Mouse (Mus musculus): ENCODE data around the gene Igfbp4. TPM values are rescaled to one million over a fixed set of nuclear protein-coding genes. Genes with fewer than 3 reads are reported as not detected.

Igfbp4 gene
- polyA plus RNA-seq, 1 experiment from 2014 or later: 330 TPM

GRCm38 (mm10) chr11:99102575-99103270 is 61.7 kb downstream of the Igfbp4 start:
- Histone ChIP-seq H3K36me3 (no peaks in the 10 kb centered on the region), H3K27me3 (replicated peaks) (no peaks in the 10 kb centered on the region), H3K9me3 (no peaks in the 10 kb centered on the region), H3K4me2 (replicated peaks) (no peak overlapping the region), H3K4me1 (peaks cover 10% of the 10 kb centered on the region), H3K9ac (no peak overlapping the region), H3K27ac (no peak overlapping the region), H3K4me3 (no peak overlapping the region)
- WGBS: 89% methylated on average over 9 of the region's 9 CpGs
- no peak for ATAC-seq (ENCODE audit: low FRiP score, low read depth)

Other genes with a start within 250 kb of the Igfbp4 start
- 37.0 and 40.8 TPM in 2 replicates for gene Msl1, start 245.7 kb upstream of the Igfbp4 start, polyA plus RNA-seq (2016; fragmentation: Nextera tagmentation; extraction: Ambion mirVana)
- gene Casc3, start 236.3 kb upstream of the Igfbp4 start, polyA plus RNA-seq (2016; fragmentation: Nextera tagmentation; extraction: Ambion mirVana): 65.1 and 68.5 TPM in 2 replicates
- gene Rapgefl1, start 204.5 kb upstream of the Igfbp4 start, polyA plus RNA-seq (2016; fragmentation: Nextera tagmentation; extraction: Ambion mirVana): 4.4 and 4.7 TPM in 2 replicates
- 4.2 and 5.4 TPM in 2 replicates for gene Wipf2, start 177.6 kb upstream of the Igfbp4 start, polyA plus RNA-seq (2016; fragmentation: Nextera tagmentation; extraction: Ambion mirVana)
- 18.4 and 19.2 TPM in 2 replicates for gene Cdc6, start 133.4 kb upstream of the Igfbp4 start, polyA plus RNA-seq (2016; fragmentation: Nextera tagmentation; extraction: Ambion mirVana)
- gene Rara, start 113.4 kb upstream of the Igfbp4 start, polyA plus RNA-seq (2016; fragmentation: Nextera tagmentation; extraction: Ambion mirVana): 51.1 and 52.5 TPM in 2 replicates
- 1.8 and 2.0 TPM in 2 replicates for gene Gjd3, start 58.2 kb upstream of the Igfbp4 start, polyA plus RNA-seq (2016; fragmentation: Nextera tagmentation; extraction: Ambion mirVana)
- 190 and 194 TPM in 2 replicates for gene Top2a, start 17.1 kb upstream of the Igfbp4 start, polyA plus RNA-seq (2016; fragmentation: Nextera tagmentation; extraction: Ambion mirVana)
- 0.22 and 0.41 TPM in 2 replicates for gene Tns4, start 48.1 kb downstream of the Igfbp4 start, polyA plus RNA-seq (2016; fragmentation: Nextera tagmentation; extraction: Ambion mirVana)
- gene Ccr7, start 113.8 kb downstream of the Igfbp4 start, polyA plus RNA-seq (2016; fragmentation: Nextera tagmentation; extraction: Ambion mirVana): 0.19 and 0.23 TPM in 2 replicates
- 339 and 348 TPM in 2 replicates for gene Smarce1, start 189.8 kb downstream of the Igfbp4 start, polyA plus RNA-seq (2016; fragmentation: Nextera tagmentation; extraction: Ambion mirVana)
- gene Krt222, start 202.8 kb downstream of the Igfbp4 start, polyA plus RNA-seq (2016; fragmentation: Nextera tagmentation; extraction: Ambion mirVana): 1.5 and 2.0 TPM in 2 replicates
- gene Krt24, start 244.0 kb downstream of the Igfbp4 start, polyA plus RNA-seq (2016; fragmentation: Nextera tagmentation; extraction: Ambion mirVana): 0.18 and 0.47 TPM in 2 replicates

All from neural tube, embryonic 12.5 days (tissue).